Mouse (Mus musculus) myocyte (in vitro differentiated cells): ENCODE data around the gene Nell1. TPM values are rescaled to one million over a fixed set of nuclear protein-coding genes. Genes with fewer than 3 reads are reported as not detected.

Source experiments
- H3K27me3 ChIP-seq: one replicate; pipeline ENCODE4 v1.6.1; 2011; ENCODE audit not compliant: control insufficient read depth, insufficient read depth, insufficient read length
- H3K36me3 ChIP-seq: one replicate; pipeline ENCODE4 v1.6.1; 2011; ENCODE audit not compliant: control insufficient read depth, insufficient read depth
- H3K4me2 ChIP-seq: one replicate; pipeline ENCODE4 v1.6.1; 2011; ENCODE audit warnings: low read depth, control low read depth
- H3K4me3 ChIP-seq: one replicate; pipeline ENCODE4 v1.5.1; 2011; ENCODE audit warnings: mild to moderate bottlenecking, control low read depth, moderate library complexity
- H3K79me2 ChIP-seq: one replicate; pipeline ENCODE4 v1.6.1; 2011; ENCODE audit not compliant: control insufficient read depth, insufficient read depth
- H3ac ChIP-seq: one replicate; pipeline ENCODE4 v1.6.1; 2011; ENCODE audit not compliant: control insufficient read depth, insufficient read length
- CEBPB ChIP-seq: IDR thresholded peaks from 2 replicates; pipeline ENCODE4 v1.6.1; 2011; ENCODE audit warnings: mild to moderate bottlenecking, moderate library complexity; ENCODE audit not compliant: poor library complexity, insufficient read depth, severe bottlenecking
- E2F4 ChIP-seq: IDR thresholded peaks from one replicate; pipeline ENCODE4 v1.6.1; 2011; ENCODE audit warnings: mild to moderate bottlenecking, control low read depth, moderate library complexity; ENCODE audit not compliant: insufficient read depth
- MAX ChIP-seq: IDR thresholded peaks from one replicate; pipeline ENCODE4 v1.6.1; 2011; ENCODE audit warnings: low read depth, mild to moderate bottlenecking, control low read depth
- MYOD1 ChIP-seq, 3 experiments: IDR thresholded peaks; one replicate each; pipeline ENCODE4 v1.6.1; 2011; ENCODE audit warnings: control low read depth in 2 of 3, low read depth in 2 of 3, mild to moderate bottlenecking in 2 of 3, moderate library complexity in 1 of 3; ENCODE audit not compliant: insufficient read length in 2 of 3, control insufficient read depth in 1 of 3
- MYOG ChIP-seq, 3 experiments: IDR thresholded peaks; one replicate each; pipeline ENCODE4 v1.6.1; 2011; ENCODE audit warnings: control low read depth in 2 of 3, low read depth in 2 of 3, mild to moderate bottlenecking in 2 of 3; ENCODE audit not compliant: insufficient read length in 2 of 3, control insufficient read depth in 1 of 3, insufficient read depth in 1 of 3
- POLR2A ChIP-seq: IDR thresholded peaks from one replicate; pipeline ENCODE4 v1.6.1; 2011; ENCODE audit warnings: low read depth, mild to moderate bottlenecking, control low read depth, moderate library complexity; ENCODE audit not compliant: insufficient read length
- POLR2AphosphoS2 ChIP-seq: IDR thresholded peaks from one replicate; pipeline ENCODE4 v1.6.1; 2011; ENCODE audit warnings: low read depth, control low read depth; ENCODE audit not compliant: insufficient read length
- REST ChIP-seq: IDR thresholded peaks from one replicate; pipeline ENCODE4 v1.6.1; 2011; ENCODE audit warnings: mild to moderate bottlenecking, control low read depth, moderate library complexity; ENCODE audit not compliant: insufficient read depth, insufficient read length
- SRF ChIP-seq: IDR thresholded peaks from one replicate; pipeline ENCODE4 v1.6.1; 2011; ENCODE audit warnings: low read depth; ENCODE audit not compliant: control insufficient read depth, insufficient read length
- TCF12 ChIP-seq: IDR thresholded peaks from one replicate; pipeline ENCODE4 v1.6.1; 2011; ENCODE audit warnings: mild to moderate bottlenecking, control low read depth; ENCODE audit not compliant: poor library complexity, insufficient read depth, severe bottlenecking
- TCF3 ChIP-seq: IDR thresholded peaks from one replicate; pipeline ENCODE4 v1.6.1; 2011; ENCODE audit warnings: low read depth, control low read depth; ENCODE audit not compliant: insufficient read length
- USF1 ChIP-seq: IDR thresholded peaks from one replicate; pipeline ENCODE4 v1.6.1; 2011; ENCODE audit warnings: low read depth, mild to moderate bottlenecking, control low read depth, moderate library complexity
- polyA plus RNA-seq: library from polyadenylated mRNA; unstranded; fragments of >200 nt; fragmentation: generic; extraction: Trizol; gene quantifications from one replicate; pipeline ENCODE4 v1.2.1, GENCODE M21; 2012; ENCODE audit warnings: missing spikeins

Gene Nell1
- polyA plus RNA-seq, 1 experiment, result not detected

- H3K4me3 ChIP-seq, result no peak overlapping the region
- TF ChIP-seq MYOG (IDR thresholded peaks at IDR 0.05; ENCODE audit: control insufficient read depth in 1 of 3, insufficient read depth in 1 of 3, insufficient read length in 2 of 3, low read depth in 2 of 3), result no peak
- TF ChIP-seq POLR2A, result no peak
- TF ChIP-seq MAX, result no peak
- TF ChIP-seq TCF3, result no peak
- TF ChIP-seq POLR2AphosphoS2, result no peak
- no peak for TF ChIP-seq CEBPB
- no peak for TF ChIP-seq TCF12
- no peak for TF ChIP-seq E2F4
- TF ChIP-seq USF1, result no peak
- no peak for TF ChIP-seq REST
- no peak for TF ChIP-seq SRF
- TF ChIP-seq MYOD1 (IDR thresholded peaks at IDR 0.05; ENCODE audit: control insufficient read depth in 1 of 3, insufficient read length in 2 of 3, low read depth in 2 of 3), result no peak
- H3K79me2 ChIP-seq, result no peaks in the 10 kb centered on the region
Measured at GRCm38 (mm10) chr7:50562708-50563107, 588.0 kb downstream of the Nell1 start.

DNA sequence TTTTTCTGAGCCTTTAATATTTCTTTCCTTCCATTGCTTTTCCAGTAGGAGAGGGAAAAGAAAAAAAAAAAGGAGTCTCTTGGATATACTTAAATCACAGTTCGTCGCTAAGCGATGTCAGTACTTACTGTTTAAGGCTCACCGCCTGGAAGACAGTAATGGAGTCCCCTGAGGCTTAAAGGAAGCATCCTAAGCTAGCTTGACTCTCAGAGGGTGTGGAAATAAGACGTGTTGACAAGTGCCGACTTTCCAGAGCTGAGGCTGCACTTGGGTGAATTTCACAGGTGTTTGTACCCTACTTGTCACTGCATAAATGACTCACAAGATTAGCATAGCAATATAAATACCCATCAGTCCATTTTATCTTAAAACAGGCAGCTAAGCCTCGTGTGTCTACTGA, 599.2 kb downstream of the Nell1 start:
- Histone ChIP-seq H3K36me3 (no peaks in the 10 kb centered on the region), H3ac (no peak overlapping the region), H3K79me2 (no peaks in the 10 kb centered on the region), H3K27me3 (no peaks in the 10 kb centered on the region), H3K4me2 (no peak overlapping the region), H3K4me3 (no peak overlapping the region)
- TF ChIP-seq TCF12, result no peak
- no peak for TF ChIP-seq POLR2AphosphoS2

More at GRCm38 (mm10) chr7:50562708-50563107, 588.0 kb downstream of the Nell1 start:
- Histone ChIP-seq H3K36me3 (no peaks in the 10 kb centered on the region), H3ac (no peak overlapping the region), H3K27me3 (no peaks in the 10 kb centered on the region), H3K4me2 (no peak overlapping the region)

- H3K4me3 ChIP-seq, result no peak overlapping the region
- no peak for TF ChIP-seq MYOG (IDR thresholded peaks at IDR 0.05; ENCODE audit: control insufficient read depth in 1 of 3, insufficient read depth in 1 of 3, insufficient read length in 2 of 3, low read depth in 2 of 3)
- TF ChIP-seq USF1, result no peak
- TF ChIP-seq POLR2AphosphoS2, result no peak
- TF ChIP-seq CEBPB, result no peak
- TF ChIP-seq SRF, result no peak
- TF ChIP-seq TCF12, result no peak
- TF ChIP-seq REST, result no peak
- TF ChIP-seq MAX, result no peak
- TF ChIP-seq E2F4, result no peak
- TF ChIP-seq TCF3, result no peak
- TF ChIP-seq POLR2A, result no peak
- no peak for TF ChIP-seq MYOD1 (IDR thresholded peaks at IDR 0.05; ENCODE audit: control insufficient read depth in 1 of 3, insufficient read length in 2 of 3, low read depth in 2 of 3)
- H3K79me2 ChIP-seq, result no peaks in the 10 kb centered on the region
- H3K4me2 ChIP-seq, result no peak overlapping the region
- no peak overlapping the region for H3ac ChIP-seq
- no peaks in the 10 kb centered on the region for H3K36me3 ChIP-seq
- no peaks in the 10 kb centered on the region for H3K27me3 ChIP-seq
Measured at GRCm38 (mm10) chr7:50588642-50589424, 614.2 kb downstream of the Nell1 start.

DNA sequence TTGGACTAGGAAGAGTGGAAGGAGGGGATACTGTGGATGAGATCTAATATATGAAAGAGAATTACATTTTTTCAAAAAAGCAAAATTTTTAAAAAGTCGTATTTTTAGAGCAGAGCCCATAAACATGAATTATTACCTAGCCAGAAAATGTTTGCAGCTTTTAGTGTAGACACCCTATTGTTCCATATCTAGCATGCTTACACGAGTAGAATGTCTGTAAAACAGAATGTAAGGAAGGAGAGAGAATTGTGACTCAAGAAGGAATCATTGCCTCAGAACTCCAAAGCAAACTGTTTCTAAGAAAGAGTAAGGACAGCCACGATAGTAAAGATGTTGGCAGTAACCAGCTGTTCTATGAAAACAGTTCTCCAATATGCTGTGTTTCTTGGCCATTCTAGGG, 624.2 kb downstream of the Nell1 start, which contains the start of gene 4933405O20Rik:
Gene 4933405O20Rik (plus strand): TSS at position 301 of the 400 bp plus-strand sequence.
- Histone ChIP-seq H3K27me3 (no peaks in the 10 kb centered on the region), H3K79me2 (no peaks in the 10 kb centered on the region), H3K4me2 (no peak within 1 kb of the TSS), H3K4me3 (no peak within 1 kb of the TSS), H3K36me3 (no peaks in the 10 kb centered on the region), H3ac (no peak within 1 kb of the TSS)
- no peak for TF ChIP-seq MAX
- TF ChIP-seq USF1, result no peak
- TF ChIP-seq TCF3, result no peak
- no peak for TF ChIP-seq CEBPB
- TF ChIP-seq MYOG (IDR thresholded peaks at IDR 0.05; ENCODE audit: control insufficient read depth in 1 of 3, insufficient read depth in 1 of 3, insufficient read length in 2 of 3, low read depth in 2 of 3), result no peak
- TF ChIP-seq MYOD1 (IDR thresholded peaks at IDR 0.05; ENCODE audit: control insufficient read depth in 1 of 3, insufficient read length in 2 of 3, low read depth in 2 of 3), result no peak
- no peak for TF ChIP-seq SRF
- no peak for TF ChIP-seq POLR2A
- TF ChIP-seq POLR2AphosphoS2, result no peak
- no peak for TF ChIP-seq E2F4
- no peak for TF ChIP-seq TCF12
- no peak for TF ChIP-seq REST

DNA sequence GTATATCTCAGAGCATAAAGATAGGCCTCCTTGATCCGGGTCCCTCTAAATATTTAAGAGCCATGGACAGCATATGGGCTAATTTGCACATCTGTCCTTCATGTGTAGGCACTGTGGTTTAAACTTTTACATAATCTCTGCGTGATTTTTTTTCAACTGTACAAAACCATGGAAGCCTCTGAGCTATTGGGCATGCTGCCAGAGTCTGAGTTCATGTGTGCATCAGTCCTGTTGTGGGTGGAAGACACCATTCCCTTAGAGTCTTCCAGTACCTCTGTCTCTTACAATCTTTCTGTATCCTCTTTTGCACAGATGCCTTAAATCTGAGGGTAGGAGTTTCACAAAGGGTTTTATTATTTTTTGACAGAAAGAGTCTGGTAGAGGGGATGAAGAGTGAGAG, 639.4 kb downstream of the Nell1 start:
- Histone ChIP-seq H3K4me2 (no peak overlapping the region), H3K36me3 (no peaks in the 10 kb centered on the region), H3K4me3 (no peak overlapping the region), H3ac (no peak overlapping the region), H3K79me2 (no peaks in the 10 kb centered on the region), H3K27me3 (no peaks in the 10 kb centered on the region)
- TF ChIP-seq MYOG (IDR thresholded peaks at IDR 0.05; ENCODE audit: control insufficient read depth in 1 of 3, insufficient read depth in 1 of 3, insufficient read length in 2 of 3, low read depth in 2 of 3) (no peak), USF1 (no peak), POLR2A (no peak), E2F4 (no peak), MAX (no peak), POLR2AphosphoS2 (no peak), REST (no peak)
